Mouse (Mus musculus) gastrocnemius, postnatal 25 days (tissue): ENCODE measurements at regions not wholly inside any gene's neighbourhood (a gene's known extent, or its start where the extent isn't known, plus 50 kb on each side); places are given as distances from the start of the nearest gene placed in this dataset.
"Not testable (repeated sequence)": the region's sequence is repeated elsewhere in the genome, so short reads cannot be mapped to it uniquely, and the experiment has no call there.

Source experiments
- DNase-seq: peaks from one replicate; pipeline ENCODE4 v3.0.0; 2022

DNA sequence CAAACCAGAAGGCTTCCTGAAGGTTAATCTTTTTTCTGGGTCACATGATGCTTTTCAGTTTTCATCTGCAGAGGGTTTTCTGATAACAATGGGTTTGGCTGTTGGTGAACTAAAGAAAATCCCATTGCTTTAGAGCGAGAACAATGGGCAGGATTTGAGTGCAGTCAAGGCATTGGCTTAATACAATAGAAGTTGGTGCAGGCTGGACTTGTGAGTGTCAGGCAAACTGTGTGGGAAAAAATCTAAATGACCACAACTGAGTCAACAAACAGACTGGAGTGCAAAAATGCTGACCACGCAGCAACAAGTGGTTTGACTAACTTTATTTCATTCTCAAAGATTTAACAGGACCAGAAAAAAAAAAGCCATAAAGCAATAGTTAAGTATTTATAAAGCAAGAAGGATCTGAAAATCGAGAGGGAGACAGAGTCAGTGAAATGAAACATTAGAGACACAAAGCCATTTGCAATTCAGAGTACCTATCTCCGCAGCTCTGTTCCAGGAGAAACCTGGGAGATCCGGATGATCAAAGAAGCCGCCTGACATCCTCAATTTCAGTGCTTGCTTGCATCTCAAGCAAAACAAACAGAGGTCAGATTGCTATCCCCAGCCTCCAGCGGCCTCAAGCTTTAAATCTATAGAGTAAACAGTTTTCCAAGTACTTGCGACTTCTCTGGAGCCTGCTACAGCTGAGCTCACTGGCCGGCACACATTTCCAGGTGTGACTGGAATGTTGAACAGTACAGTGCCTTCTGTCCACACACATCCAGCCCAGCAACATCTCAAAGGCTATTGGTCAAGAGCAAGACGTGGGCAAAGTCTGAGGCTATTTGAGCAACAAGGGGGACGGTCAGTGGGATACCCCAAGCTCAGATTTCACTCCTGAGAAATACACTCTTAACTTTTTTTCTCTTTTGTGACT, 229.5 kb upstream of the Arglu1 start:
- no peak for DNase-seq

DNA sequence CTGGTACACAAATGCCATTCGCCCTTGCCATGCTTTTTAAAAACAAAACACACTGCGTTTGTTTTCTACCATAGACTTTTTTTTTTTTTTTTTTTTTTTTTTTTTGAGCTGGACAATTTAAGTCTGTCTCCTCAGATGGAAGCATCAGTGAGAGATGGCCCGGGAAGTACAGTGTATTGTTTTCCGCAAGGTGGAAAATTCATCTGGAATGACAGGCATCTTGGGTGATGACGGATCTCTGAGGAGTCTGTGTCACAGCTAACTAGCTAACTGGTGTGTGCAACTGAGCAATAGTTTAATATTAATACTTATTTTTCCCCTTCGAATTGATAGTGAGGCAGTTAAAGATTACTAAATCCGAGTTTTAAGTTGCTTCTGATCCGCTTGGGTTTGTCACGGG, 228.7 kb upstream of the Arglu1 start:
- no peak for DNase-seq

DNA sequence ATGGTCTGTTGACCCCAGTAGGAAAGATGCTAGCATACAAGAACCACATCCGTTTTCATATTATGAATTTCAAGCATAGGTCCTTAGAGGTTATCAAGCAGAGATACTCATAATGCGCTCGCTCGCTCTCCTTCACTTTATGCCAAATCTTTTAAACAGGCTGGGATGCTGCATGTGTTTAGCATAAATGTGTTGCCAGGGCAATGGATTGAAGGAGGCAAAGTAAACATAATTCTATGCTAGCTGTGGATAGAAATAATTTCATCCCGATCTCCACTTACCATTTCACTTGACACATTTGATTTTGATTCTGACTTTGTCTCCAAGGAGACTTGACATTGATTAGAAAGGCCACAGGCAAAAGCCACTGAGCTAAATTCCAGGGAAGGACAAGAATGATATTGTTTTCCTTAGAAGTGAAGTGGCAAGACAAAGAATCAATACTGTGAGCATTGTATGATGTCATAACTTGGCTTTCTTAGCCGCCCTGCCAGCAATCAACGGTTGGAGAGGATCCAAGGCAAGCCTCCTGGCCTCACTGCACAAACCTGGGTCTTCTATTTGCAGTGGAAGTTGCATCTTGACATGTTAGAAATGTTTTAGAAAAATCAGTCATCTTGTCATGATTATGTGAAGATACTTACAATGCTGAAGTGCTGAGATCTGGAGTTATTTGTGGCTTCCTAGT, 217.3 kb upstream of the Arglu1 start:
- DNase-seq = no peak

DNA sequence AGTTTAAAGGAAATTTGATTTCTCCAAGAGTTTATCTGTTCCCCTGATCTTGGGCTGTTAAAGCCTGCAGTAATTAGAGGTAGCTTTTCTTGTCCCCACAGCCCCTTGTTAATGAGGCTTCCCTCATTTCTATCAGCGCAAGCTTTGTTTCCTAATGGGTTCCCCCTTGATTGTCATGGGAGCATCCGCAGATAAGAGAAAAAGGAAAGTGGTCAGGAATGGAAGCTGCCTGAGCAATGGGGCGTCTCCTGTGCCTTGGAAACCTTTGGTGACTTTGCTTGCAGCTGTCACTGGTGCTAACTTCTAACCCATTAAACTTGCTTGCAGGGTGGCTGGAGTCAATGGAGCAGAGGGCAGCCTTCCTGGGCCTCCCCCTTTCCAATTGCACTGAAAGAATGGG, 202.7 kb upstream of the Arglu1 start:
- no peak for DNase-seq

DNA sequence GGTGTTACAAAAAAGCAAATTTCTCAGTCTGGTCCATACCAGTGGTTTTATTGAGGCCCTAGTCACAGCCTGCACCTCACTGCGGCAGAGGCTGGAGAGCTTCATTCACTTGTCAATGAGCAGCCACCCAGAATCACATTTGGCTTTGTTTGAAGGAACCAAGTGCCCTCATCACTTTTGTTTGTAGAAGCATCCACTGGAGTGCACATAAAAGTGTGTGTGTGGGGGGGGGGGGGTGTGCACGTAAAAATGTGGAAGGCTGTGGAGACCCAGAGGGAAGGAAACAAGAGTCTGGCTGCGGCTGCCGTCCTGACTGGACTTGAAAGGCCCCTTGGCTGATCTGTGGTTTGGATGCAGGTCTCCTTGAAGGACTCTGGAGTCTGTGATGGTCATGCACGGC, 187.0 kb upstream of the Arglu1 start:
- no peak for DNase-seq

DNA sequence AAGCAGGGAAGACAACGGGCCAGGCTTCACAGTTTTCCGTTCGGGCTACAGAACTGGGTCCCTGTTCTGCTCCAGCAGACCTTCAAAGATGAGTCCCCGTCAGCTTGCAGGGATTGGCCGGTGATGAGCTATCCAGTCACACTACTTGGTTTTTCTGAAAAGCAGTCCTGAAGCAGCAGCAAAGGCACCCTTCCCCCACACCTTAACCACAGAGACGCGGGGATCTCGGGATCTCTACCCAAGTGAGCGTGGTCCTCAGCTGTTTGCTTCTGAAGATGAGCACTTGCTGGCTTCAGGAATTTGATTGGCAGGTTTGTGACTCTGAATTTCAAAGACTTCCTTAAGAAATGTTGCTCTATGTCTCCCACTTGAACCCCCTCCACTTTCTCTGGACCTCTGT, 186.6 kb upstream of the Arglu1 start:
- no peak for DNase-seq

DNA sequence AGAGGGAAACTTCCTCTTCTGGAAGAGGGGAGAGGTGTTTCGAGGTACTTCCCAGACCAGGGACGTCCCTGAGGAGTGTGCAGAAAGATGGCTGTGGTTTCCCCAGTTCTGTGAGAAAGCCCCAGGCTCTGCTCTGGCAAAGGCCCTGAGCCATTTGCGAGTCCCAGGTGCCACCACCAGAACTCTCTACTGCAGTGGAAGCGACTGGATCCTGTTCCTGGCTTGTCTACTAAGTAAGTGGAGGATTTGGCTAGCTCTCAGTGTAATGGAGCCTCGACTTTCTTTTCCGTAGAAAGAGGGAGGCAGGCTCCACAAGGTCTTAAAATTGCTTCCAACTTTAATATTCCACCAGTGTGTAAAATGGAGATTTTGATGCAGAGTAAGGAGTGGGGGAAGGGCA, 186.1 kb upstream of the Arglu1 start:
- DNase-seq = no peak

DNA sequence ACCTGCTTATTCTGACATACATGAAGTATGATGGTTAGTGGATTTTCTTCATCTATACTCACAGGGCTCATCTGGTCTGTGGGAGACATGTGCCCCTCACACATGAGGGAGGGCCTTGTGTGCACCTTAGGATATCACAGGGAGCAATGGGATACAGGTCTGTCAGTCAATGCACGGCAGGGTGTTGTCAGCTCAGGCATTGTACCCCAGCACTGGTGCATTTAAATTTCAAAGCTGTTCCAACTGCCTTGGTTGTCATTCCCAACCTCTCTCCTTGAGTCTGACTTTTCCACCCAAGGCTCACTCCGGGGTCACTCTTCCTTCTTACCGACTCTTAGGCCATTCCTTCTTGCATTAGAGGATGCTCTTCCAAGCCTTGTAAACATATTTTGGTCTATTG, 181.6 kb upstream of the Arglu1 start:
- no peak for DNase-seq

DNA sequence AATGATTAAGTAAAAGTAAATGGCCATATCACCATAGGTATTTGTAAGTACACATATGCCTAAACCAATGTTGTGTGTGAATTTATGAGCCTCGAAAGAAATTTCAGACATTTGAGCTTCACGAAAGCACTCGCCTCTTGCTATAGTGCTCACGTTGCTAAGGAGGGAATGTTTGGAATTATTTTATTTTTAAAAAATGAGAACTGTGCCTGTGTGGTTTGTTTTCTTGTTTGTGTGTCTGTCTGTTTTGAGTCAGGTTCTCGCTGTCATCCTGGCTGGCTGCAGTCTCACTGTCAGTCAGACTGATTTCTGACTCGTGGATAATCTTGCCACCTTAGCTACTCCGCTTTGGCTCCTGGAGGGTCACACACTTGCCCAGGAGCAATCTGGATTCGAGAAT, 180.7 kb upstream of the Arglu1 start:
- no peak for DNase-seq

DNA sequence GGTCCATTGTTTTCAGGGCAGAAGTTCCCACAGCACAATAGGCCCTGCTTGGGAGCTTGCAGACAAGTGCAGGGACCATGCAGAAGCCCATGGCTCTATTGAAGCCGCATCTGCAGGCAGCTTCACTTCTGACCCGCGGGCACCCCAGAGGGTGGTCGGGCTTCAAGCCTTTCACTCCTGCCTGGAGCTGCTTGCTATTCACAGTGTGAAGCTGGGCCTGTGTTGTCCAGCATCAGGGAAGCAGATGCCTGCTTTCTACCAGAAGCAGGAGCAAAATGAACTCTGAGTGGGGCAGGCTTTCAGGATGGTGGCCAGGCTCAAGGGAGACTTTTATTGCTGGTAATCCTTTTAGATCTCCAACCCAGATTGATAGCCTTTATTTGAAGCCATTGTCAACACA, 180.2 kb upstream of the Arglu1 start:
- no peak for DNase-seq

DNA sequence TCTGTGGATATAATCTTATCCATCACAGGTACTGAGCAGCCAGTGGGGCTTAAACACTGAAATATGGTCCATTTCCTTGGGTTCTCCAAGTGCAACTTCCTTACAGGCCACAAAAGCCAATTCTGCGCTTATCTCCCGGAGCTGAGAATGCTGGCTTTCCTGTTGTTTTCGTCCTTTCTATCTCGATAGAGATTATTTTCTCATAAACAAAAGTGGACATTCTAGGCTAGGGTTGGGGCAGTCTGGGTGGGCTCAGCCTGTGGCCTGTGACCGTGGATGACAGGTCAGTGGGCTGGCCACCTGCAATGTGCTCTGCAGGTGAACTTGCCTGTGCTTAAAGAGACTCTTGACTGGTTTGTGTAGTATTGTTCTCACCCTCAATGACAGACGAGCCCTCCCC, 179.0 kb upstream of the Arglu1 start:
- DNase-seq = no peak

DNA sequence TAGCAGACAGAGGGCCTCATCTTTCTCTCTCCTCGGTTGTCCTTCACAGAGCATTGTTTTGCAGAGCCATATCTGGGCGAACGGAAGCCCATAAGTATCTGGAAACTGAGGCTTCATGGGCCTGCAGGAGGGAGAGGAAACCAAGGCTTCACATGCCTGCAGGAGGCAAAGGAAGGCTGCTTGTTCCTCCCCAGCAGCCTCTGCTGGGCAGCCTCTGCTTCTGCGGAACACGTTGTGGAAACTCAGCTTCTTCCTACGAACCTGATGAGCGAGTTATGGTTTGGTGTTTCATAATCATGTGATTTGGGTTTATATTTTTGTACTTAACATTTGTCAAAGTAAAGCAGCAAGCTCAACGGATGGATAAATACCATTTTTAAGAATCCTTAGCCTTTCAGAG, 177.6 kb upstream of the Arglu1 start:
- DNase-seq = no peak

DNA sequence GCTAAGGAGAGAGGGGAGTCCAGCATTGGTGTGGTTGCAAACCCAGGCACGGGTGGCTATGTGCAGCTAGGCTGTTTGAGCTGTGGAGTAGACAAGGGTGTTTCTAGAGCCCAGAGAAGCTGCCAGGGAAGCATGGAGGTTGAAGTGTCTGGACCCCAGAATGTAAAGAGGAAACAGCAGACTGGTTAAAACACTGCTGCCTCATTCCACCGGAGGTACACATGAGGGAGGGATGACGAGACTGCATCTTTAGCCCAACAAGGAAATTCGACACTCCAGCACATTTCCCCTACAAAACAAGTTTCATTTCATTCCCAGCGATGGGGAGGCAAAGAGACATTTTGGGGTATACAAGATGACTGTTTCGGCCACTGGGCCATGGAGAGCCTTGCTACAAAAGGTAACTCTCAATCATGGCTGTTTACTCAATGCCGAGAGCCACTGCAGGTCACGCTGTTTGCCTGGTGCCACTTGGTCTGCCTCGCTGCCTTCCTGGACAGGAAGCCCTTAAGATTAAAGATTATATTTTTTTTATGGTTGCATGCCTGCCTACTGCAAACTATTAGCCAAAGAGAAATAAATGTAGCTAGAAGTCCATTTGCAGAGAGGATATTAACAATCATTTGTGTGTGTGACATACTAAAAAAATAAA, 176.9 kb upstream of the Arglu1 start:
- no peak for DNase-seq

DNA sequence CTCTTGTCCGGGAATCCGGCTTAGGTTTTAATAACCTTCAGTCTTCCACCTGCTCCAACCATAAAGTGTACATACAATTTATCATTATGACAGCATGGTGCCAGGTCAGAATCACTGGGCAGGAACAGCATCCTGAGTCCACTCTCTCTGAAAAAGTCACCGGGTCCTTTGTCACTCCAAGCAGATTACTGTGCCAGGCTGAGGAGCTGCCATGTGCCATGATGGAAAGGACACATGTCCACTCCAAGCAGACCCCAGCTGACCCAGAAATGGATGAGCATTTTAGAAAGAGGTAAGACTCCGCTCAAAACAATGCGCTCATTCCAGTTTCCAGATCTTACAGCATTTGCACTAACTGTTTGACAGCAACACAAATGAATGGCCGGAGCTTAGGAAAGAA, 172.4 kb upstream of the Arglu1 start:
- no peak for DNase-seq

DNA sequence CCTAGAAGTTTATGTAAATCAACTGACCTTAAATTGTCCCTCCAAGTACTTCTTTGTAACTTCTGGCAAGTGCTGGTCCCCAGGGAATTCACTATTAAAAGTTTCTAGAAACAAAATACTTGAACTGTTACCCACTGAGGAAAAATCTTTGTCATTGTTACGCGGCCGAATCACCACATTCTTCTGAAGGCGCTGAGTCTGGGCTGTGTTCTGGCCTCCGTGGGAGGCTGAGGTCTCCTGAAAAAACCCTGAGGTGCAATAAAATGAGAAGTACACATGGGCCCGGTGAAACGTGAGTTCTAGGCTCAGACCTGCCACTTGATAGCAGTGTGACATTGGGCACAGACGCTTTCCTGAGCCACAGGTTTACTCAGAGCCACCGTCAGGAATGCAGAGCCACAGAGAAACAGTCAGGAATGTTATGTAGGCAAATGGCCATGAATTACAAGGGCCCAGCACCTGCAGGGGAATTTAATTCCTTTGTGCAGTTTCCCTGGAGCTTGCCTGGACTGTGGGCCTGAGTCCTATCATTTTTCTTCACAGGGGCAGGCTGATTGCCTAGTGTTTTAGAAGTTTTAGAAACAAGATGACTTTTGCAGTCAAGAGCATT, 171.1 kb upstream of the Arglu1 start:
- DNase-seq = no peak

DNA sequence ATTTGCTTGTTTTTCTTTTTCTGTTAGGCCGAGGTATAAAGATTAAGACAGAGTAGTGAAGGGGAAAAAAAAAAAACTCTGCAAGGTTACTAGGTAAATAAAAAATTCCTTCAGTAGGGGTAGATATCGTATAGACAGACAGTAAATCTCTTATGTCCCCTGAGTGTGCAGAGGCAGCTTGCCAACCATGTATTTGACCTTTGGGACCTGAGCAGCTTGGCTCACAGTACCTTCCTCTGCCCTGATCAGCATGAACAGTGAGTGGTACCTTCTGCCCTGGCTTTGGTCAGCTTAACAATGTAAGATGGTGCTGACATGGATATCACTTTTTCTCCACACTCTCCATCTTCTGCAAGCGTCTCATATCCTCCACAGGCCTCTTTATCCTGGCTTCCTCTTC, 168.3 kb upstream of the Arglu1 start:
- no peak for DNase-seq

DNA sequence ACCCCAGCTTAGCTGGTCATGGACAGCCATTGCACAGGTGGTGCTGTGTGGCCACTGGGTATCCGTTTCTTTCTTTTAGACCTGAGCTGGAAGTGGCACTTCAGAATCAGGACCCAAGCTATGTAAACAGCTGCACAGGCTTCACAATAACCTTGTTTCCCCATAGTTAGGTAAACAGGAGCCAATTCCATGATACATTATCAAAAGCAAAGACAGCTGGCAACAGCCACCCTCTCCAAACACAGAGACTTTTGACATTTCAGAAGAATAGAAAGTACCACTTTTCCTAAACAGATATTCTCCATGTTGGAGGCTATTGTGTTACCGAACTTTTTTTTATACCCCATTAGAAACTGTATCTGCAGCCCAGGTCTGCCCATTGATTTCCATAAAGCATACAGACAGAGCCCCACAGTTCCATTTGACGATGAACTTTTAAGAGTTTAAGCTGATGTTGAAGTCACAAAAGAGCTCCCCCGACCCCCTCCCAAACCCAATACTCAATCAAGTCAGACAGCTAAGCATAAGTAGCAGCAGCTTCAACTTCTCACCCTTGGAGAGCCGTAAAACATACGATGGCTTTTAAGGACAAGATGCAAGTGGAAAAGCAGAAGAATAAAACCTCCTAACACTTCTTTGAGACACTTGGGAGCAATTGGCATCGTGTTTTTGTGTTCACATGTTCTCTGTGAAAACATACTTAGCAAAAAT, 162.5 kb upstream of the Arglu1 start:
- no peak for DNase-seq

DNA sequence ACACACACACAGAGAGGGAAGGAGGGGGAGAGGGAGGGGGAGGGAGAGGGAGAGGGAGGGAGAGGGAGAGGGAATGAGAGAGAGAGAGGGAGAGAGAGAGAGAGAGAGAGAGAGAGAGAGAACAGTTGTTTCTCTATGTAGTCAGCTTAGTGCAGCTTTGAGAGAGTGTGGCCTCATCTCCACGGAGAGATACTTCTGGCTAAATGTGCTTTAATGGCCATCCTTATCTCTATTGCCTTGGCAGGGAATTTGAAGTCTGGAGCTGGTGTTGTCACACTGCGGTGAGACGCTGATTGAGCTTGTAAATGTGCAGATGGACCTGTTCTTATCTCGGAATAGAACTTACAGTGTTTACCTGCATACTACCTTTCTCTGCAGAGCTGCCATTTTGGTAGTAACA, 160.9 kb upstream of the Arglu1 start:
- DNase-seq = no peak

DNA sequence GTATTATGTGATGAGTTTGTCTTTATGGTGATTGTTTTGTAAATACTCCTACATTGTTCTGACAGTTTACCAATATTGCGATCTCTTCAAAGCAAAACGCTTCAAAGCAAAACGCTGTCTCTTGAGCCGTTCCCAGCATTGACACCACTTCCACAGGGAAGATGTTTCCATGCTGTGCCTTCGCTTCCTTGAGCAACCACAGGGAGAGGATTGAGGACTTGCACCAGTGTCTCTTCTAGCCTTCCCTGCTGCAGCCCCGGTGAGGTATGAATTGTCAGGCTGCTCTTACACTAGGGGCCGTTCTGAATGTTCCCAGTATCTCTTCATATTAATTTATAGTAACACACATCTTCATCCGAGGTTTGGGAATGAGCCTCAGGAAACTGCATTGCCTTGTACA, 160.4 kb upstream of the Arglu1 start:
- DNase-seq = no peak

DNA sequence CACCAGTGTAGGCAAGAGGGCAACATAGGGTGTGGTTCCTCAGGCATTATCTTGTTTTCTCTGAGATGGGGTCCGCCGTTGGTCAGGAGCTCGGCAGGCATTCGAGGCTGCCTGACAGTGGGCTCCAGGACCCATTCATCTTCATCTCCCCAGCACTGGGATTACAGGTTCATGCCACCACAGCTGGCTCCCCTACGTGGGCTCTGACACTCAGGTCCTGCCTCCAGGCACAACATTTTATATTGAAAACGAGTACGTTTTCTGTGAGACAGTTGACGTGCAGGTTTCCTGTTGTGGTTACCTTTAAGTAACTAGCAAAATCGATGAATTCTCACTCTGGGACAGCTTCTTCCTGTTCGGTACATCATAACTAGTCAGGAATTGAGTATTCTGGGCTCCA, 157.3 kb upstream of the Arglu1 start:
- DNase-seq = no peak

DNA sequence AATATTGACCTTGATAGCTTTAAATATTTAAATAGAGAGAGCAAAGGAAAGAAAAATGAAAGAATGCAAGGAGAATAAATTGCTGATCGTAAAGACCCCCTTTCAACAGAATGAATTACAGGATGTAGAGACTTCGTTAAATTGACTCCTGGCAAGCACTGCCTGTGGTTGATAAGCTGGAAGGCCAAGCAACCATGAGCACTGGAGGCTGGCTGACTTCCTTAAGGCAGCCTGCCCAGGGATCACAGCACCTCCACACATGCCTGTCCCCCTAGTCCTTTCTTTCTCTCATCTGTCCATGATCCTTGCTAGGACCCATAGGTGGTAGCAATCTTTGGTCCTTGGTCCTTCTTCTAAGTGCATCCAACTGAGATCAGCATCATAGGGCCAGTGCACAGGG, 152.0 kb upstream of the Arglu1 start:
- DNase-seq = no peak

DNA sequence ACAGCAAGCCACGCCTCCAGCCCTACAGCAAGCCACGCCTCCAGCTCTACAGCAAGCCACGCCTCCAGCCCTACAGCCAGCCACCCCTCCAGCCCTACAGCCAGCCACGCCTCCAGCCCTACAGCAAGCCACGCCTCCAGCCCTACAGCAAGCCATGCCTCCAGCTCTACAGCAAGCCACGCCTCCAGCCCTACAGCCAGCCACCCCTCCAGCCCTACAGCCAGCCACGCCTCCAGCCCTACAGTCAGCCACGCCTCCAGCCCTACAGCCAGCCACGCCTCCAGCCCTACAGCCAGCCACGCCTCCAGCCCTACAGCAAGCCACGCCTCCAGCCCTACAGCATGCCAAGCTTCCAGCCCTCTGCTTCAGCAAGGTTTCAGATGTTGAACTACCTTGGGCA, 145.8 kb upstream of the Arglu1 start:
- DNase-seq = not testable (repeated sequence)
